Mouse (Mus musculus) heart, embryonic 15.5 days (tissue): ENCODE results near the gene Tas2r126. TPM values are rescaled to one million over a fixed set of nuclear protein-coding genes. Genes with fewer than 3 reads are reported as not detected.

ENCODE experiments used
- ATAC-seq: fragments of 200-750 bp; cut with Nextera tagmentation; replicated peaks from 2 replicates; pipeline ENCODE4 v1.8.0; 2017; ENCODE audit warnings: low read depth, moderate TSS enrichment; ENCODE audit not compliant: insufficient number of reproducible peaks, insufficient read depth, low FRiP score
- H3K27ac ChIP-seq: fragments of 300-500 bp; sonication (generic); 2 replicates; pipeline ENCODE4 v1.5.1; 2015; ENCODE audit warnings: mild to moderate bottlenecking, inconsistent platforms
- H3K27me3 ChIP-seq: fragments of 300-500 bp; sonication (generic); 2 replicates; pipeline ENCODE4 v1.6.1; 2015; ENCODE audit warnings: inconsistent platforms
- H3K36me3 ChIP-seq: fragments of 300-500 bp; sonication (generic); 2 replicates; pipeline ENCODE4 v1.6.1; 2015; ENCODE audit warnings: mild to moderate bottlenecking, inconsistent platforms
- H3K4me1 ChIP-seq: fragments of 300-500 bp; sonication (generic); replicated peaks from 2 replicates; pipeline ENCODE4 v1.6.1; 2015; ENCODE audit warnings: inconsistent platforms
- H3K4me2 ChIP-seq: fragments of 300-500 bp; sonication (generic); 2 replicates; pipeline ENCODE4 v1.6.1; 2015; ENCODE audit warnings: inconsistent platforms, mild to moderate bottlenecking, moderate library complexity
- H3K4me3 ChIP-seq: fragments of 300-500 bp; sonication (generic); 2 replicates; pipeline ENCODE4 v1.5.1; 2015; ENCODE audit warnings: mild to moderate bottlenecking, inconsistent platforms
- H3K9ac ChIP-seq: fragments of 300-500 bp; sonication (generic); 2 replicates; pipeline ENCODE4 v1.6.1; 2015; ENCODE audit warnings: mild to moderate bottlenecking, inconsistent platforms
- H3K9me3 ChIP-seq: fragments of 300-500 bp; sonication (generic); replicated peaks from 2 replicates; pipeline ENCODE4 v1.6.1; 2016; ENCODE audit warnings: inconsistent platforms
- WGBS: fragments of 180-500 bp; shearing (Covaris S2); methylation state at CpG from one replicate; pipeline ENCODE4 v1.1.7; 2015; ENCODE audit warnings: mixed read lengths; 5-methylcytosine and 5-hydroxymethylcytosine counted together
- polyA plus RNA-seq: library from polyadenylated mRNA; unstranded; fragments of >200 nt; fragmentation: Nextera tagmentation; extraction: Ambion mirVana; gene quantifications from 2 replicates; pipeline ENCODE4 v1.2.1, GENCODE M21; 2015

Gene Tas2r126
- not detected in 2 replicates for polyA plus RNA-seq

GRCm38 (mm10) chr6:42434446-42434845 is at the start of gene Tas2r126:
TSS of gene Tas2r126 (plus strand) at chr6:42434535.
- Histone ChIP-seq H3K4me3 (no peak within 1 kb of the TSS), H3K4me1 (no peaks in the 10 kb centered on the region), H3K9me3 (no peaks in the 10 kb centered on the region), H3K4me2 (no peak within 1 kb of the TSS), H3K9ac (no peak within 1 kb of the TSS), H3K27me3 (no peaks in the 10 kb centered on the region), H3K27ac (no peak within 1 kb of the TSS), H3K36me3 (no peaks in the 10 kb centered on the region)
- no peak for ATAC-seq
- WGBS: 48% methylated on average over 6 of the region's 6 CpGs

GRCm38 (mm10) chr6:42385635-42386034 is 48.7 kb upstream of the Tas2r126 start:
- 65% methylated on average over 4 of the region's 4 CpGs for WGBS
- Histone ChIP-seq H3K9ac (no peak overlapping the region), H3K4me2 (no peak overlapping the region), H3K27me3 (no peaks in the 10 kb centered on the region), H3K4me1 (peaks cover 21% of the 10 kb centered on the region), H3K4me3 (no peak overlapping the region), H3K9me3 (no peaks in the 10 kb centered on the region), H3K36me3 (no peaks in the 10 kb centered on the region), H3K27ac (no peak overlapping the region)
- no peak for ATAC-seq

- Histone ChIP-seq H3K27me3 (no peaks in the 10 kb centered on the region), H3K9me3 (no peaks in the 10 kb centered on the region), H3K4me3 (no peak overlapping the region), H3K27ac (peak overlapping the region; percentile 34; the same call in 1 of the 2 replicates), H3K4me1 (peaks cover 16% of the 10 kb centered on the region), H3K4me2 (no peak overlapping the region), H3K9ac (no peak overlapping the region), H3K36me3 (no peaks in the 10 kb centered on the region)
- 32% methylated on average over 2 of the region's 2 CpGs for WGBS
- ATAC-seq: 0 out of 2 replicates have a peak, but pooled peaks have one; percentile 31
Measured at GRCm38 (mm10) chr6:42391796-42392330, 42.5 kb upstream of the Tas2r126 start.

- Histone ChIP-seq H3K9ac (no peak overlapping the region), H3K27me3 (no peaks in the 10 kb centered on the region), H3K4me3 (no peak overlapping the region), H3K9me3 (no peaks in the 10 kb centered on the region), H3K4me1 (peaks cover 21% of the 10 kb centered on the region), H3K27ac (peak overlapping the region; percentile 59; the same call in 1 of the 2 replicates), H3K36me3 (no peaks in the 10 kb centered on the region), H3K4me2 (no peak overlapping the region)
- peak; percentile 72 for ATAC-seq
- 39% methylated on average over 9 of the region's 9 CpGs for WGBS
Measured at GRCm38 (mm10) chr6:42395960-42396809, 38.1 kb upstream of the Tas2r126 start.

GRCm38 (mm10) chr6:42397041-42397657 is 37.2 kb upstream of the Tas2r126 start:
- H3K27me3 ChIP-seq: no peaks in the 10 kb centered on the region

GRCm38 (mm10) chr6:42398285-42398684 is 36.0 kb upstream of the Tas2r126 start:
- peaks cover 14% of the 10 kb centered on the region for H3K4me1 ChIP-seq
- WGBS: 82% methylated on average over 3 of the region's 3 CpGs
- no peaks in the 10 kb centered on the region for H3K36me3 ChIP-seq
- H3K27ac ChIP-seq: no peak overlapping the region
- no peaks in the 10 kb centered on the region for H3K27me3 ChIP-seq
- no peaks in the 10 kb centered on the region for H3K9me3 ChIP-seq
- H3K4me3 ChIP-seq: no peak overlapping the region
- ATAC-seq: no peak
- H3K4me2 ChIP-seq: no peak overlapping the region
- no peak overlapping the region for H3K9ac ChIP-seq

More at GRCm38 (mm10) chr6:42397041-42397657, 37.2 kb upstream of the Tas2r126 start:
- H3K9ac ChIP-seq: no peak overlapping the region
- no peak overlapping the region for H3K4me2 ChIP-seq
- no peak overlapping the region for H3K4me3 ChIP-seq
- peaks cover 15% of the 10 kb centered on the region for H3K4me1 ChIP-seq
- no peaks in the 10 kb centered on the region for H3K36me3 ChIP-seq
- no peak for ATAC-seq
- no peaks in the 10 kb centered on the region for H3K9me3 ChIP-seq
- peak overlapping the region; percentile 20; the same call in 1 of the 2 replicates for H3K27ac ChIP-seq
- 57% methylated on average over 3 of the region's 3 CpGs for WGBS

GRCm38 (mm10) chr6:42398998-42399397 is 35.3 kb upstream of the Tas2r126 start:
- Histone ChIP-seq H3K9me3 (no peaks in the 10 kb centered on the region), H3K9ac (no peak overlapping the region), H3K36me3 (no peaks in the 10 kb centered on the region), H3K27ac (no peak overlapping the region), H3K27me3 (no peaks in the 10 kb centered on the region), H3K4me1 (peaks cover 14% of the 10 kb centered on the region), H3K4me3 (no peak overlapping the region), H3K4me2 (no peak overlapping the region)
- 88% methylated on average over 1 of the region's 1 CpGs for WGBS
- ATAC-seq: no peak

GRCm38 (mm10) chr6:42399938-42400337 is 34.4 kb upstream of the Tas2r126 start, which contains the start of gene Tas2r143:
TSS of gene Tas2r143 (plus strand) at chr6:42400238.
- Histone ChIP-seq H3K4me3 (no peak within 1 kb of the TSS), H3K9me3 (no peaks in the 10 kb centered on the region), H3K9ac (no peak within 1 kb of the TSS), H3K4me2 (no peak within 1 kb of the TSS), H3K27ac (no peak within 1 kb of the TSS), H3K36me3 (no peaks in the 10 kb centered on the region), H3K27me3 (no peaks in the 10 kb centered on the region), H3K4me1 (peaks cover 14% of the 10 kb centered on the region)
- ATAC-seq: no peak
- 79% methylated on average over 1 of the region's 1 CpGs for WGBS

- Histone ChIP-seq H3K9ac (no peak within 1 kb of the TSS), H3K36me3 (no peaks in the 10 kb centered on the region), H3K4me3 (no peak within 1 kb of the TSS), H3K4me1 (no peaks in the 10 kb centered on the region), H3K27me3 (no peaks in the 10 kb centered on the region), H3K27ac (no peak within 1 kb of the TSS), H3K9me3 (no peaks in the 10 kb centered on the region), H3K4me2 (no peak within 1 kb of the TSS)
- WGBS: 72% methylated on average over 2 of the region's 2 CpGs
- ATAC-seq: no peak
Measured at GRCm38 (mm10) chr6:42405134-42405533, 29.2 kb upstream of the Tas2r126 start, which contains the start of gene Tas2r135. TSS of gene Tas2r135 (plus strand) at chr6:42405434.

- Histone ChIP-seq H3K9ac (no peak overlapping the region), H3K36me3 (no peaks in the 10 kb centered on the region), H3K4me2 (no peak overlapping the region), H3K27ac (no peak overlapping the region), H3K4me1 (no peaks in the 10 kb centered on the region), H3K9me3 (no peaks in the 10 kb centered on the region), H3K27me3 (no peaks in the 10 kb centered on the region), H3K4me3 (no peak overlapping the region)
- 83% methylated on average over 2 of the region's 2 CpGs for WGBS
- no peak for ATAC-seq
Measured at GRCm38 (mm10) chr6:42419443-42419842, 14.9 kb upstream of the Tas2r126 start.

GRCm38 (mm10) chr6:42421439-42421838 is 12.9 kb upstream of the Tas2r126 start:
- WGBS: 72% methylated on average over 2 of the region's 2 CpGs
- H3K4me3 ChIP-seq: no peak overlapping the region
- no peak for ATAC-seq
- no peak overlapping the region for H3K4me2 ChIP-seq
- H3K27ac ChIP-seq: no peak overlapping the region
- no peaks in the 10 kb centered on the region for H3K27me3 ChIP-seq
- H3K9ac ChIP-seq: no peak overlapping the region
- no peaks in the 10 kb centered on the region for H3K9me3 ChIP-seq
- no peaks in the 10 kb centered on the region for H3K4me1 ChIP-seq
- H3K36me3 ChIP-seq: no peaks in the 10 kb centered on the region
